Mouse (Mus musculus): Measurements from ENCODE around the gene Slc22a3.

DNA sequence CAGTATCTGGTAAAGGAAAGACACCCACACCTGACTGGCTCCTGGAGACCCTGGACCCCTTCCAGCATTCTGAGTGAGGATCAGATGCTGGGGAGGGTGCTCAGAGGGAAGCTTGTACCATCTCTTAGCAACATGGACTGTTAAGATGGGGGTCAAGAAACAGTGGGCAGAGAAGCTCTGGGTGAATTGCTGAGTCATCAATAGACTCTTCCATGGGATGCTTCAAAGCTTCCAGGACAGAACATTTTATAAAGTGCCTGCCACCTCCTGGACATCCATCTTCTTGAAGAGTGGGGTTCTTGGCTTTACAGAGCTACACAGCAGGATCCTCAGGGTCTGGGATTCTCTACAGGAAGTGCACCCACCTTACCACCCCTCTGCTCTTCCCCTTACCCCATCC is 35.0 kb downstream of the Slc22a3 start:
- TF ChIP-seq CTCF (IDR thresholded peaks at IDR 0.05; ENCODE audit: low read depth, low read length): no peak
- no peak for TF ChIP-seq POLR2A (IDR thresholded peaks at IDR 0.05; ENCODE audit: extremely low read depth, insufficient read depth, low read length)
